Mouse (Mus musculus): ENCODE measurements around the gene Ly6g6c. TPM values are rescaled to one million over a fixed set of nuclear protein-coding genes. Genes with fewer than 3 reads are reported as not detected.
A peak's percentile ranks its signal among the peaks of the same experiment; 100 is the strongest.
"Not testable (repeated sequence)": the region's sequence is repeated elsewhere in the genome, so short reads cannot be mapped to it uniquely, and the experiment has no call there.

Gene Ly6g6c
- polyA plus RNA-seq, 1 experiment from 2014 or later, result 0.44 TPM

DNA sequence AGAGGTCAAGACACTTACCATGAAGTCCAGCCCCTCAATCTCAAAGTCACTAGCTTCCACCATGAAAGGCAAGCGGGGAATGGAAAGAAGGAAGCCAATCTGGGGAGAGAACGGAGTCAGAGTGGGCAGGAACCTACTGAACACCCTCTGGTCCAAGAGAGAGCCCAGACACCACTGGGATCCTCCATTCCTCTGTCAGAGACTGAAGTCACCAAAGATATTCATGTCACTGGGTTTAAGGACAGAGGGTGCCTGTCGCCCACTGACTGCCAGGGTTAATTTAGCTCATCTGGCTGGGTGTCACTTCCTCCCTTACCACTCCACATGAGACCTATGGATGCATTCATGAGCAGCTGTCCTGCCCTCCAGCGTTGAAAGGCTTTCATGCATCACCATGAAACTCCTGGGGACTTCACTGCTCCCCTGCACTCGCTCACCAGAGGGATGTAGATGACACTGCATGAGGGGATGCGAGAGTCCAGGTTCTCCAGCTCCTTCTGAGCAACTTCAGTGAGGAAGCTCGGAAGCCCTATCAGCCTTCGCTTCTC is 32.8 kb upstream of the Ly6g6c start:
- no peak for ATAC-seq
- no peak overlapping the region for H3K4me3 ChIP-seq
- 60% methylated on average over 8 of the region's 8 CpGs for WGBS (ENCODE audit: insufficient replicate concordance)
- H3K4me1 ChIP-seq, result peaks cover 58% of the 10 kb centered on the region
- no peaks in the 10 kb centered on the region for H3K36me3 ChIP-seq
- no peak overlapping the region for H3K4me2 ChIP-seq
- no peaks in the 10 kb centered on the region for H3K9me3 ChIP-seq (replicated peaks)
- H3K27ac ChIP-seq, result no peak overlapping the region
- 0 out of 2 replicates have a peak, but pooled peaks cover 3% of the 10 kb centered on the region for H3K27me3 ChIP-seq (replicated peaks)
- no peak overlapping the region for H3K9ac ChIP-seq

DNA sequence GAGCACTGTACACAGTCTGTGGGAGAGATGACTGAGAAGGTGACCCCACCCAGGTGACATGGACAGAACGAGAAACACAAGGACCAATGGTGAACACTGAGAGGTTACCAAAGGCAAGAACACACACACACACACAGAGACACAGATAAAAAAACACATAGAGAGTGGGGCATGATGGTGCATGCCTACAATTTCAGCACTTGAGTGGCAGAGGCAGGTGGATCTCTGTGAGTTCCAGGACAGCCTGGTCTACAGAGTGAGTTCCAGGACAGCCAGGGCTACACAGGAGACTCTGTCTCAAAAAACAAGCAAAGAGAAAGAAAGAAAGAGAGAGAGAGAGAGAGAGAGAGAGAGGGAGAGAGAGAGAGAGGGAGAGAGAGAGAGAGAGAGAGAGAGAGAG is 31.5 kb upstream of the Ly6g6c start:
- H3K36me3 ChIP-seq; H3K27me3 ChIP-seq (replicated peaks); H3K4me3 ChIP-seq; H3K27ac ChIP-seq; H3K4me2 ChIP-seq; ATAC-seq; H3K9ac ChIP-seq; H3K9me3 ChIP-seq (replicated peaks): not testable (repeated sequence)
- 63% methylated on average over 1 of the region's 1 CpGs for WGBS (ENCODE audit: insufficient replicate concordance)
- peaks cover 45% of the 10 kb centered on the region for H3K4me1 ChIP-seq

DNA sequence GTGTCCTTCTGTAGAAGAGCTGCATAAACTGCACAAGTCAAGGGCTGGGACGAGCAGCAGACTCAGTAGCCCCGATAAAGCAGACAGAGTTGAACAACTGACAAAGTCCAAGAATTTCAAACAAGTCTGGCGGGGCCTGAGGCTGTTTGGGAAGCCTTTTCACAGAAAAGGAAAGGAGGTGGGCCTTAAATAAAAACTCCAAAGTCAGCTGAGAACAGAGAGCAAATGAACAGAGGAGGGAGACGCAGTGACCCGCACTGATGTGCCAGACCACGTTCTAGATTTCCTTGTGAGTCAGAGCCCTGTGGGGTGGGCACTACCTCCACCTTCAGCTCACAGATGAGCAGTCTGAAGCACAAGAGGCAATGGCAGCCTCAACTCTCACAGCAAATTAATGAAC is 30.3 kb upstream of the Ly6g6c start:
- Histone ChIP-seq H3K4me2 (no peak overlapping the region), H3K4me3 (no peak overlapping the region), H3K27ac (0 out of 2 replicates have a peak overlapping the region, but pooled peaks have one; percentile 23), H3K36me3 (no peaks in the 10 kb centered on the region), H3K9me3 (replicated peaks) (no peaks in the 10 kb centered on the region), H3K4me1 (peaks cover 43% of the 10 kb centered on the region), H3K9ac (no peak overlapping the region), H3K27me3 (replicated peaks) (0 out of 2 replicates have a peak, but pooled peaks cover 3% of the 10 kb centered on the region)
- ATAC-seq, result no peak
- WGBS (ENCODE audit: insufficient replicate concordance), result 66% methylated on average over 6 of the region's 6 CpGs

DNA sequence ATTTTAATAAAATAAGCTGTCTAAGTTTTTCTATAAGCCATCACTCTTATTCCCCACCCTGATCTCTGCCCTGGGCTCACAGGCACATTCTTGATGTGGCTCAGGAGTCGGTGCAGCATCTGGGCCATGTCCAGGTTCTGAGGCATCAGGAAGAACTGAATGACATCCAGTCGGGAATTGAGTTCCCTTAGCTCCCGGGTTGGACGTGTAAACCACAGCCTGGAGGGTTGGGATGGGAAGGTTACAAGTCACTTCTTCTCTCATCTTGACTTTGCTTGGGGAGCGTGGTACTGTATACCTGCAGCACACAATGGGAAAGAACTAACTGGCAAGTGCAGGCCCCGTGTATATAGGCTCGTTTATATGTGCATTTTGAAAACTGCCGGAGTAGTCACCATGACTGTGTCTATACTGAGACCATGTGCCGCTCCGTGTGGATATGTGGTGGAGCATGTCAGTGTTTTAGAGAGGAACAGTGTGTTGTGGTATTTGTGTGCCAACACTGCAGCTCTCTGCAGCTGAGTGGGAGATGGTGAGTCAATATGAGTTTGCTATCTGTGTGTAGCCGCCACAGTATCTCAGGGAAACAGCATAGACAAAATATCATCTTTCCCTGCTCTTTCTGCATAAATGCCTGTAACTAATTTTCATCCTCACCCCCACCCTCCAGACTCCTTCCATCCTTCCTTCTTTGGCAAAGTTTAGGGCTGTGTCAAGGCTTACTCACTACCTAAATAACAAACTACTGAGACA is 25.9 kb upstream of the Ly6g6c start:
- Histone ChIP-seq H3K4me1 (peaks cover 48% of the 10 kb centered on the region), H3K27ac (no peak overlapping the region), H3K27me3 (replicated peaks) (no peaks in the 10 kb centered on the region), H3K4me3 (no peak overlapping the region), H3K9ac (no peak overlapping the region), H3K4me2 (no peak overlapping the region), H3K36me3 (no peaks in the 10 kb centered on the region), H3K9me3 (replicated peaks) (no peaks in the 10 kb centered on the region)
- 76% methylated on average over 11 of the region's 11 CpGs for WGBS (ENCODE audit: insufficient replicate concordance)
- 0 out of 2 replicates have a peak, but pooled peaks have one; percentile 24 for ATAC-seq

DNA sequence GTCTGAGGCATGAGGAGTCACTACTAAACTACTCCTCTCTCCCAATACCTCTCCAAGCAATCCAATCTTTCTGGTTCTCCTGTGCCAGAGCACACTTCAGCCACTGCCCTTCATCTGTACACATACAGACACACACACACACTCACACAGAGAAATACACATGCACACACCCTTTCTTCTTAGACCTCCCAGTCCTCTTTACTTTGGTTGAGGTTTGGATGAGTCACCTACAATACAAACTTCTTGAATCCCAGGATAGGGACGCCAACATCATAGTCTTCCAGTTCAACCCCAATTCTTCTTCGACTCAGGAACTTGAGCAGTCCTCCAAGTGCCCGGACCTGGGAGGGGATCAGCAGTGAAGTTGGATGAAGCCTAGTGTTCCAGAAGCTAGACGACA is 21.4 kb upstream of the Ly6g6c start:
- H3K4me3 ChIP-seq, result no peak overlapping the region
- peak overlapping the region; percentile 94 for H3K27ac ChIP-seq
- WGBS (ENCODE audit: insufficient replicate concordance), result 69% methylated on average over 4 of the region's 4 CpGs
- H3K9me3 ChIP-seq (replicated peaks), result no peaks in the 10 kb centered on the region
- peaks cover 84% of the 10 kb centered on the region for H3K4me1 ChIP-seq
- H3K36me3 ChIP-seq, result no peaks in the 10 kb centered on the region
- no peaks in the 10 kb centered on the region for H3K27me3 ChIP-seq (replicated peaks)
- H3K9ac ChIP-seq, result no peak overlapping the region
- peak overlapping the region; percentile 98; the same call in 1 of the 2 replicates for H3K4me2 ChIP-seq
- no peak for ATAC-seq

DNA sequence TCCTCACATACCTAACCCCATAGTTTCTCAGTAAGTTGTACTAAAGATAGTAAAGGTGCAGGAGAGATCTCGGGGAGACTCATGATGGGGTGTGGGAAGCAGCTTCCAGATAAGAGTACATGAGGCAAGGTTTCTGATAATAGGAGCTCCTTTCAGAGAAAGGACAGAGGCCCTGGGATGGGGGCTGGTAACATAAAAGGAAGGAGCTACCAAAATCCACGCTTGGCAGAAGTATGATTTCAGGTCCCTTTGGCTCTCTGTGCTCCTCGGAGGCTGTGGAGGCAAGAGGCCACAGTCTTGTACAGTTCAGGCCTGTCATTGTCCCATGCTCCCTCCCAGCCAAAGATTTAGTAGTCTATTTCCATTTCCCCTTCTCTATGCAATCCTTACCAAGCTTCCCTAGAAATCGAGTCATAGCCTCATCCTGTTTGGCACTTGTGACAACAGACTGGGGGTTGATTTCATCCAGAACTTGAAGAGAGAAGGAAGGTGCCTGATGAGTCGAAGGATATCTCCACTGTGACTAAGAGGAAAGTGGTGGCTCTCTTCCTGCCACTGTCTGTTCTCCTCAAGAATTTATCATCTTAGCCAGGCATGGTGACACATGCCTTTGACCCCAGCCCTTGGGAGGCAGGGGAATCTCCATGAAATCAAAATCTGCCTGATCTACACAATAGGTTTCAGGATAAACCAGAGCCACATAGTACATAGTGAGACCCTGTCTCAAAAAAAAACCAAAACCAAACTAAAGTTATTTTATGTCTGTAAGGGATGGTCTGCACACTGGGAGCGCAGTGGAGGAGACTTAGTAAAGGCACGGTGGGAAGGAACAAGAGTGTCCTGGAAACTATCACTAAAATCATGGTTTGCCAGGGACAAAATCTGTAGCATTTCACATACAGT is 20.0 kb upstream of the Ly6g6c start:
- Histone ChIP-seq H3K36me3 (no peaks in the 10 kb centered on the region), H3K27me3 (replicated peaks) (no peaks in the 10 kb centered on the region), H3K4me2 (peak overlapping the region; percentile 98), H3K9me3 (replicated peaks) (no peaks in the 10 kb centered on the region), H3K4me3 (peak overlapping the region; percentile 70), H3K9ac (peak overlapping the region; percentile 89), H3K27ac (peak overlapping the region; percentile 94), H3K4me1 (peaks cover 85% of the 10 kb centered on the region)
- ATAC-seq, result peak; percentile 58
- 26% methylated on average over 7 of the region's 7 CpGs for WGBS (ENCODE audit: insufficient replicate concordance)

DNA sequence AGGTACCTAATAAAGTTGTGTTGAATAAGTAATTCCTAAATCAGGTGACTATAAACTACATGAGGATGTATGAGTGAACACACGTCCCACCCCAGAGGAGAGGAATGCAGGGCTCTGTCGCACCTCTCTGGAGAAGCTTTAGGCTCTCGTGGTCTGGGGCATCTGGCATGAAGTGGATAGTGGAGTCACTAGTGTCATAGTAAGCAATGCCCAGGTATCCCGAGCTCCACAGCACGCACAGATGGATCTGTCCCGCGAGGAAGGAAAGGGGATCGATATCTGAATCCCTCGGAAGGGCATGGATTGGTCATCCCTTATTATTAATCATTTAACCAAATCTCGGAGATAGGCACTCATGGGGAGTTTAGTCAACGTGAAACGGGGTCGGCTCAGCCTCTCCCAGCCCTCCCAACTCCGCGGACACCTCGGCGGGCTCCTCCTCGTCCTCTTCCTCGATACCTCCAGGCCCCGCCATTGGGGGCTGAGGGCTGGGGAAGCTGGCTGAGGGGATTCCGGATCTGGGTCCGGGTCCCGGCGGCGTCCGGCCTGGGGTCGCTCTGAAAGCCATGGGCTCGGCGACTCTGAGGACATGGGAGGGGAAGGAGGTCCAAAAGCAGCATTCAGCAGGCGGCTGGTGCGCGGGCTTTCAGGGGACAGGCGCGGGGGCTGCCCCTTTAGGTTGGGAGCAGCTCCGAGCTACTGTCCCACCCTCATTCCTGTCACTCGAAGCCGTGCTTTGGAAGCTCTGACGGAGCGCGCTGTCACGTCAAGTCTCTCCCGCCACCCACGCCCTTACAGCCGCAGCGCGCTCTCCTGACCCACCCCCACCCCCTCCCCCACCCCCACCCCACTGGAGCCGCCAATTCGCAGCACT is 19.1 kb upstream of the Ly6g6c start:
- H3K4me1 ChIP-seq, result peaks cover 85% of the 10 kb centered on the region
- H3K27ac ChIP-seq, result peak overlapping the region; percentile 94
- ATAC-seq, result no peak
- H3K4me2 ChIP-seq, result peak overlapping the region; percentile 98
- H3K4me3 ChIP-seq, result peak overlapping the region; percentile 70
- H3K36me3 ChIP-seq, result no peaks in the 10 kb centered on the region
- peak overlapping the region; percentile 89 for H3K9ac ChIP-seq
- 3% methylated on average over 48 of the region's 48 CpGs for WGBS (ENCODE audit: insufficient replicate concordance)
- H3K27me3 ChIP-seq (replicated peaks), result no peaks in the 10 kb centered on the region
- no peaks in the 10 kb centered on the region for H3K9me3 ChIP-seq (replicated peaks)

DNA sequence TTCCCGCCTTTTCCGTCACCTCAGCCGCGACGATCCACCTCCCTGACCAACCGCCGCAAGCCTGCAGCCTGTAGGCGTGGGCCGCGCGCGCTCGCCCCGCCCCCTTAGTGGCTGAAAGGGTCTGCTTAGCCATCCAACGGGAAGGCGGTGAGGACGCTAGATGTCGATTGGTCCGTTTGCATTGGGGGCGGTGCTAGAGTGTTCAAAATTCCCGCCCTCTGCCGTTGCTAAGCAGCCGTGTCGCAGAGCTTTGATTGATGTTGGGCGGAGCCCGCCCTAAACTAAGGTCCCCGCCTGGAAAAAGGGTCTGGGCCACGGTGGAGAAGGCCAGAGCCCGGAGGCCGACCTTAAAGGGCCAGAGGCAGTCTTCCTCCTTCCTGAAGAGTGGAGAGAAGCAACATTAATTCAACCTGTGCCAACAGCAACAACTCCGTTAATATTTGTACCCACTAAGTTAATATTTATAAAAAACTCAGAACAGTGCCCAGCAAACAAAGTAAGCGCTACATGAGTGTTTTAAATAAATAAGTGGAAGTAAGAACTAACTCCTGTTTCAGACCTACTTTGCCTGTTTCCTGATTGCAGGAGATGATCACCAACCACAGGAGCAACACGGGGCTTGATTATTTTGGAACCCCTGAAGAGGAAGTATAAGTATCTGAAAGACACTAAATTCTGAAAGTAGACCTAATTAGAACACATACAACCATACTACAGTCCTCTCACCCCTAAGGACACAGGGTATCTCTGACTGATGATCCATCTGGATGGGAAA is 18.3 kb upstream of the Ly6g6c start, which contains the start of gene Msh5:
Gene Msh5 (minus strand): TSS at position 65 of the 775 bp plus-strand sequence.
- WGBS (ENCODE audit: insufficient replicate concordance), result 2% methylated on average over 33 of the region's 33 CpGs
- Histone ChIP-seq H3K9me3 (replicated peaks) (no peaks in the 10 kb centered on the region), H3K4me1 (peaks cover 86% of the 10 kb centered on the region), H3K36me3 (no peaks in the 10 kb centered on the region), H3K27me3 (replicated peaks) (no peaks in the 10 kb centered on the region), H3K9ac (peak within 1 kb of the TSS; percentile 92), H3K27ac (peak within 1 kb of the TSS; percentile 94), H3K4me2 (peak within 1 kb of the TSS; percentile 98), H3K4me3 (peak within 1 kb of the TSS; percentile 70)
- ATAC-seq, result peak; percentile 88

DNA sequence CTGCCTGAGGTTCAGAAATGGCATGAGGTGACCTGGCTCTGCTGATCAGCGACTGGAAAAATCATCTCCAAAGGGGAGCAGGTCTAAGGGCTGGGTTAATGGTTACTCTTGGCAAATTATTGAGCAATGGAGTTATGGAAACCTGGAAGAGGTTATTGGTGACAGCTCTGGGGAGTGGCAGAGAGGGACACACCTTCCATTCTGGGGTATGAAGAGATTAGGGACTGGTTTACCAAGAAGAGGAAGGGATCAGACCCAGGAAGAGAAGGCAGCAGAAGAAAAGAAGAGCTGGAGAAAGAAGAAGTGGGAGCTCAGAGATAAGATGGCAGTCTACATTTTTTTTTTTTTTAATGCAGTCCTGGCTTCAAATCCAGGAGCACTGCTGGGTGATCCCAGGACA is 17.5 kb upstream of the Ly6g6c start:
- Histone ChIP-seq H3K4me2 (peak overlapping the region; percentile 98), H3K36me3 (peaks cover 7% of the 10 kb centered on the region), H3K9ac (peak overlapping the region; percentile 92), H3K27ac (peak overlapping the region; percentile 94), H3K4me1 (peaks cover 89% of the 10 kb centered on the region), H3K9me3 (replicated peaks) (no peaks in the 10 kb centered on the region), H3K4me3 (peak overlapping the region; percentile 70), H3K27me3 (replicated peaks) (no peaks in the 10 kb centered on the region)
- 4% methylated on average over 1 of the region's 1 CpGs for WGBS (ENCODE audit: insufficient replicate concordance)
- no peak for ATAC-seq

DNA sequence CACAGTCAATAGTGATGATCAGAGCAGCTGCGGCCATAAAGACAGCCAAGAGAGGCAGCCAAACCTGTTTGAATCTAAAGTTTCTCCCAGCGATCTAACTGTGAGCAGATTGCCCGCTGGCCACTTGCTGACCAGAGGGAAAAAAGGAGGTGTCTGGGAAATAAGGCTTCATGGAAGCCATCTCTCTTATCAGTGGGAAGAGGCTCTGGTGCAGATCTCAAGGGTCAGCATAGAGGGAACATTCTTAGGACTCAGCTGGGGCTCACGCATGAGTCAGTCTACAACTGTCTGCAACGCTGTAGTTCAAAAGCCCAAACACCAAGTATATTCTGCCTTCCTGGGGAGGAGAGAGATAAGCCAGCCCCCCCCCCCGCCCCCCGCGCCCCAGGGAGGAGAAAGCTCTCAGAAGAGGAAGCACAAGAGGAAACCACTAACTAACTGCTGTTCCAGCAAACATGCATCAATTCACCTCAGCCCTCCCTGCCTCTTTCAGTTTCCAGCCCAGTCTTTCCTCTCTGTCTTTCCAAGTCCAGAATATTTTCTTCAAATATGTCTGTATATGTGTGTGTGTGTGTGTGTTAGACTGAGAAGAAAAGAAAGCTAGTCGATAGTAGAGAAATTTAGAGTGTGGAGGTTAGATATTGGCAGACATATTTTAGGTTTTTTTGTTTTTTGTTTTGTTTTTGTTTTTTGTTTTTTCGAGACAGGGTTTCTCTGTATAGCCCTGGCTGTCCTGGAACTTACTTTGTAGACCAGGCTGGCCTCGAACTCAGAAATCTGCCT is 16.8 kb upstream of the Ly6g6c start:
- Histone ChIP-seq H3K4me2 (peak overlapping the region; percentile 98), H3K9ac (peak overlapping the region; percentile 92), H3K9me3 (replicated peaks) (no peaks in the 10 kb centered on the region), H3K4me1 (peaks cover 88% of the 10 kb centered on the region), H3K36me3 (peaks cover 14% of the 10 kb centered on the region), H3K27me3 (replicated peaks) (no peaks in the 10 kb centered on the region), H3K4me3 (peak overlapping the region; percentile 70), H3K27ac (peak overlapping the region; percentile 94)
- no peak for ATAC-seq
- WGBS (ENCODE audit: insufficient replicate concordance), result 4% methylated on average over 11 of the region's 11 CpGs
